Comparison of ENCODE assay signal across 16 mouse cellular contexts in genomic region chr1:171558898-171559297, GRCm38 (mm10). TPM values are rescaled to one million over a fixed set of nuclear protein-coding genes. Genes with fewer than 3 reads are reported as not detected.
DNase-seq lines count a peak whose midpoint lies in the region; ATAC-seq and TF ChIP-seq lines count a peak whose summit lies in the region.
"Had no signal": no experiment of that assay in that cellular context is flagged by ENCODE, and none has a peak within 500 bp of the region (broad histone marks: within the 10 kb centered on the region; RNA-seq: fewer than 3 reads in every experiment).

TSS of gene Cd244a (plus strand) at chr1:171559193.

- WGBS in liver, embryonic 12.5 days (ENCODE audit: insufficient replicate concordance) = 29% methylated on average over 4 of the region's 4 CpGs
- 0% methylated on average over 4 of the region's 4 CpGs for WGBS in bone marrow, adult 2 months

- H3K4me1 ChIP-seq in liver, embryonic 12.5 days = peaks cover 8% of the 10 kb centered on the region; the same call in 1 of the 2 replicates
- H3K4me1 ChIP-seq in bone marrow, adult 2 months (ENCODE audit: control insufficient read depth, insufficient read depth, low read length) = peaks cover 2% of the 10 kb centered on the region
- H3K4me1 ChIP-seq: limb, embryonic 15.5 days had no signal

- peak; percentile 7 for DNase-seq in liver
- peak; percentile 41 for DNase-seq in lung, postnatal 25 days (ENCODE audit: low spot score)
- DNase-seq in left cerebral cortex, adult 2 months (ENCODE audit: extremely low spot score in 1 of 2, low spot score in 2 of 2) = no peak
- no peak for DNase-seq in cerebellum, adult 9-11 months
- DNase-seq: cerebellum, adult 2 months; heart, adult 18-20 months; kidney, adult 8-10 months; right cerebral cortex, postnatal 14 days had no signal

- H3K4me2 ChIP-seq in liver, embryonic 12.5 days = no peak within 1 kb of the TSS
- H3K4me2 ChIP-seq: hindbrain, embryonic 14.5 days; limb, embryonic 15.5 days had no signal

- H3K9ac ChIP-seq in liver, embryonic 12.5 days = no peak within 1 kb of the TSS
- H3K9ac ChIP-seq: hindbrain, embryonic 14.5 days; limb, embryonic 15.5 days had no signal

- H3K36me3 ChIP-seq in liver, embryonic 12.5 days = no peaks in the 10 kb centered on the region
- H3K36me3 ChIP-seq: embryonic facial prominence, embryonic 10.5 days; limb, embryonic 15.5 days had no signal

- ATAC-seq in liver, embryonic 12.5 days = no peak
- peak; percentile 75 for ATAC-seq in neutrophil, adult 5-6 weeks (ENCODE audit: extremely low read depth, insufficient number of reproducible peaks, low FRiP score, poor library complexity, severe bottlenecking)
- ATAC-seq in erythroblast, adult 5-6 weeks (replicated peaks; ENCODE audit: low FRiP score, poor library complexity, severe bottlenecking) = no peak

- H3K27me3 ChIP-seq in liver, embryonic 12.5 days (replicated peaks) = no peaks in the 10 kb centered on the region
- H3K27me3 ChIP-seq: limb, embryonic 15.5 days had no signal

- H3K4me3 ChIP-seq in liver, embryonic 12.5 days = no peak within 1 kb of the TSS
- peak within 1 kb of the TSS; percentile 26 for H3K4me3 ChIP-seq in bone marrow, adult 2 months (replicated peaks; ENCODE audit: control insufficient read depth, low read depth, low read length)
- no peak within 1 kb of the TSS for H3K4me3 ChIP-seq in left cerebral cortex, adult 2 months
- H3K4me3 ChIP-seq: embryonic facial prominence, embryonic 10.5 days; limb, embryonic 15.5 days had no signal

- H3K27ac ChIP-seq in liver, embryonic 12.5 days = no peak within 1 kb of the TSS
- H3K27ac ChIP-seq in bone marrow, adult 2 months (ENCODE audit: control insufficient read depth, insufficient read depth, low read depth, low read length, poor library complexity) = peak within 1 kb of the TSS; percentile 50; the same call in 1 of the 2 replicates
- H3K27ac ChIP-seq in left cerebral cortex, adult 2 months = no peak within 1 kb of the TSS
- H3K27ac ChIP-seq: embryonic facial prominence, embryonic 10.5 days; hindbrain, embryonic 14.5 days; limb, embryonic 15.5 days had no signal

- no peak for TF ChIP-seq CTCF in bone marrow, adult 2 months (IDR thresholded peaks at IDR 0.05; ENCODE audit: control insufficient read depth, insufficient read depth, low read length)
- no peak for TF ChIP-seq CTCF in left cerebral cortex, adult 2 months (IDR thresholded peaks at IDR 0.05)

- TF ChIP-seq POLR2A in bone marrow, adult 2 months (IDR thresholded peaks at IDR 0.05; ENCODE audit: borderline replicate concordance, control insufficient read depth, low read depth, low read length) = no peak

- intact Hi-C loops in left cerebral cortex, adult 2 months (cut with DNase I) = no loop called here

- H3K9me3 ChIP-seq in liver, embryonic 12.5 days (replicated peaks) = no peaks in the 10 kb centered on the region
- H3K9me3 ChIP-seq: embryonic facial prominence, embryonic 10.5 days; limb, embryonic 15.5 days had no signal

RNA-seq across cellular contexts. Expression of gene Cd244a, which starts in this region (rescaled TPM):
- polyA plus RNA-seq in liver, embryonic 12.5 days (2016; fragmentation: Nextera tagmentation; extraction: Ambion mirVana) = 0.48 and 0.50 TPM in 2 replicates
- 1.9 and 4.0 TPM in 2 replicates for polyA plus RNA-seq in bone marrow, adult 2 months (2011; ENCODE audit: insufficient read depth, insufficient read length, low replicate concordance, missing spikeins)
- 126 and 134 TPM in 2 replicates for total RNA-seq in neutrophil, adult 5-6 weeks (2017)
- total RNA-seq in erythroblast, adult 5-6 weeks (2015; ENCODE audit: low replicate concordance) = 2.3 and 3.1 TPM in 2 replicates
- total RNA-seq in erythroblast, adult 5-6 weeks (2017; ENCODE audit: low replicate concordance) = 5.2 and 8.3 TPM in 2 replicates
- not detected for total RNA-seq in left cerebral cortex, adult 2 months (2021)
- total RNA-seq: left cerebral cortex, postnatal 10 days had no signal
- polyA plus RNA-seq: cerebellum, adult 2 months; embryonic facial prominence, embryonic 10.5 days; hindbrain, embryonic 14.5 days had no signal

Comparison
In these comparisons a context has a peak if more than half of its experiments do, and no peak if none do; other contexts are left out.
1. RNA of gene Cd244a (total RNA-seq): 126 to 134 TPM in neutrophil, adult 5-6 weeks; 2.3 to 8.3 TPM in erythroblast, adult 5-6 weeks and not detected in left cerebral cortex, adult 2 months; every median in the first group is over 10 times any median in the second.
2. DNase-seq: peak in liver (single experiment) and lung, postnatal 25 days (single experiment); none in left cerebral cortex, adult 2 months (0 of 2) and cerebellum, adult 9-11 months (single experiment).